Mouse (Mus musculus) embryonic fibroblast, embryonic 13.5 days (primary cell): ENCODE measurements around the gene Gm10282.

Experiments used
- CTCF ChIP-seq: IDR thresholded peaks from 2 replicates; pipeline ENCODE4 v1.5.1; 2011; ENCODE audit warnings: mild to moderate bottlenecking, control low read depth, low read length, moderate library complexity, borderline replicate concordance; ENCODE audit not compliant: insufficient read depth
- POLR2A ChIP-seq: IDR thresholded peaks from 2 replicates; pipeline ENCODE4 v1.6.1; 2011; ENCODE audit warnings: low read depth, mild to moderate bottlenecking, control low read depth, low read length, moderate library complexity

DNA sequence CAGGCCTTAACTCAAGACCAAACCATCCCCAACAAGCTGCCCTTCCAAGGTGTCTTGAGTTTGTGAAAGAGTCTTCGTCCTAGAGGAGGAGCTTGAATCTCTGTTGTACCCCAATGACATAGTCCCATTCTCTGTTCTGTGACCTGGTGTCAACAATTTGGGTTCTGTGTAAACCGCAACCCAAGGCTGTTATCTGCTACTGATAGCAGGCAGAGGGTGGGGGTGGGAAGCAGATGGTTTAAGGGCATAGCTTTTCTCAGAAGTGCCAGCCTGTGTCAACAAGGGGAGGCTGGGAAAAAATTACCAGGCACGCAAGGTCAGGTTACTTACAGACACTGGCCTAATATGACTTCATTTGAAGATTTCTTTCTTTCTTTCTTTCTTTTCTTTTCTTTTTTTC, 27.8 kb downstream of the Gm10282 start:
- TF ChIP-seq POLR2A: no peak
- TF ChIP-seq CTCF: no peak
